Mouse (Mus musculus): ENCODE measurements around the gene Tmbim6. TPM values are rescaled to one million over a fixed set of nuclear protein-coding genes. Genes with fewer than 3 reads are reported as not detected.

Gene Tmbim6
- polyA plus RNA-seq, 1 experiment from 2014 or later = 225 TPM

GRCm38 (mm10) chr15:99415793-99416192 is 23.1 kb downstream of the Tmbim6 start:
- Histone ChIP-seq H3K27ac (replicated peaks; ENCODE audit: low read depth, low read length) (no peak overlapping the region), H3K27me3 (ENCODE audit: control insufficient read depth, insufficient read depth, low read length) (no peaks in the 10 kb centered on the region), H3K36me3 (replicated peaks; ENCODE audit: control insufficient read depth, insufficient read depth, low read depth, low read length) (no peaks in the 10 kb centered on the region), H3K4me3 (ENCODE audit: low read depth, low read length) (no peak overlapping the region), H3K9me3 (replicated peaks; ENCODE audit: control insufficient read depth, low read length) (no peaks in the 10 kb centered on the region), H3K4me2 (ENCODE audit: low read depth, low read length) (no peak overlapping the region), H3K9ac (replicated peaks; ENCODE audit: low read length) (no peak overlapping the region), H3K4me1 (ENCODE audit: control insufficient read depth, insufficient read depth, low read length) (0 out of 2 replicates have a peak, but pooled peaks cover 2% of the 10 kb centered on the region)
- ATAC-seq (replicated peaks; ENCODE audit: insufficient number of reproducible peaks, low FRiP score, low TSS enrichment, low read depth) = no peak
- 21% methylated on average over 2 of the region's 2 CpGs for WGBS
- peak; percentile 55 for DNase-seq (ENCODE audit: low spot score)

GRCm38 (mm10) chr15:99416348-99416882 is 23.7 kb downstream of the Tmbim6 start:
- ATAC-seq (replicated peaks; ENCODE audit: insufficient number of reproducible peaks, low FRiP score, low TSS enrichment, low read depth) (no peak), DNase-seq (ENCODE audit: low spot score) (peak; percentile 87)
- H3K9me3 ChIP-seq (replicated peaks; ENCODE audit: control insufficient read depth, low read length) = no peaks in the 10 kb centered on the region
- H3K27me3 ChIP-seq (ENCODE audit: control insufficient read depth, insufficient read depth, low read length) = no peaks in the 10 kb centered on the region
- H3K36me3 ChIP-seq (replicated peaks; ENCODE audit: control insufficient read depth, insufficient read depth, low read depth, low read length) = no peaks in the 10 kb centered on the region
- H3K9ac ChIP-seq (replicated peaks; ENCODE audit: low read length) = no peak overlapping the region
- 21% methylated on average over 13 of the region's 13 CpGs for WGBS
- H3K27ac ChIP-seq (replicated peaks; ENCODE audit: low read depth, low read length) = no peak overlapping the region
- H3K4me1 ChIP-seq (ENCODE audit: control insufficient read depth, insufficient read depth, low read length) = 0 out of 2 replicates have a peak, but pooled peaks cover 3% of the 10 kb centered on the region
- H3K4me3 ChIP-seq (ENCODE audit: low read depth, low read length) = no peak overlapping the region
- H3K4me2 ChIP-seq (ENCODE audit: low read depth, low read length) = no peak overlapping the region

GRCm38 (mm10) chr15:99416957-99417356 is 24.3 kb downstream of the Tmbim6 start:
- 0 out of 2 replicates have a peak, but pooled peaks cover 3% of the 10 kb centered on the region for H3K4me1 ChIP-seq (ENCODE audit: control insufficient read depth, insufficient read depth, low read length)
- H3K9ac ChIP-seq (replicated peaks; ENCODE audit: low read length) = no peak overlapping the region
- no peak overlapping the region for H3K4me3 ChIP-seq (ENCODE audit: low read depth, low read length)
- no peaks in the 10 kb centered on the region for H3K27me3 ChIP-seq (ENCODE audit: control insufficient read depth, insufficient read depth, low read length)
- ATAC-seq (replicated peaks; ENCODE audit: insufficient number of reproducible peaks, low FRiP score, low TSS enrichment, low read depth) = no peak
- no peaks in the 10 kb centered on the region for H3K36me3 ChIP-seq (replicated peaks; ENCODE audit: control insufficient read depth, insufficient read depth, low read depth, low read length)
- WGBS = 40% methylated on average over 4 of the region's 4 CpGs
- no peak overlapping the region for H3K27ac ChIP-seq (replicated peaks; ENCODE audit: low read depth, low read length)
- H3K4me2 ChIP-seq (ENCODE audit: low read depth, low read length) = no peak overlapping the region
- no peak for DNase-seq (ENCODE audit: low spot score)
- no peaks in the 10 kb centered on the region for H3K9me3 ChIP-seq (replicated peaks; ENCODE audit: control insufficient read depth, low read length)

- Histone ChIP-seq H3K4me3 (ENCODE audit: low read depth, low read length) (no peak overlapping the region), H3K27ac (replicated peaks; ENCODE audit: low read depth, low read length) (no peak overlapping the region), H3K4me2 (ENCODE audit: low read depth, low read length) (no peak overlapping the region), H3K9me3 (replicated peaks; ENCODE audit: control insufficient read depth, low read length) (no peaks in the 10 kb centered on the region), H3K4me1 (ENCODE audit: control insufficient read depth, insufficient read depth, low read length) (0 out of 2 replicates have a peak, but pooled peaks cover 3% of the 10 kb centered on the region), H3K27me3 (ENCODE audit: control insufficient read depth, insufficient read depth, low read length) (no peaks in the 10 kb centered on the region), H3K9ac (replicated peaks; ENCODE audit: low read length) (no peak overlapping the region), H3K36me3 (replicated peaks; ENCODE audit: control insufficient read depth, insufficient read depth, low read depth, low read length) (no peaks in the 10 kb centered on the region; the same call in none of the 2 replicates)
- DNase-seq (ENCODE audit: low spot score) = peak; percentile 24
- no peak for ATAC-seq (replicated peaks; ENCODE audit: insufficient number of reproducible peaks, low FRiP score, low TSS enrichment, low read depth)
- 44% methylated on average over 17 of the region's 17 CpGs for WGBS
These were observed 25.1 kb downstream of the Tmbim6 start for GRCm38 (mm10) chr15:99417692-99418271.

GRCm38 (mm10) chr15:99420101-99420500 is 27.4 kb downstream of the Tmbim6 start:
- DNase-seq (ENCODE audit: low spot score) (peak; percentile 25), ATAC-seq (replicated peaks; ENCODE audit: insufficient number of reproducible peaks, low FRiP score, low TSS enrichment, low read depth) (no peak)
- Histone ChIP-seq H3K9me3 (replicated peaks; ENCODE audit: control insufficient read depth, low read length) (no peaks in the 10 kb centered on the region), H3K4me3 (ENCODE audit: low read depth, low read length) (no peak overlapping the region), H3K27me3 (ENCODE audit: control insufficient read depth, insufficient read depth, low read length) (no peaks in the 10 kb centered on the region), H3K4me1 (ENCODE audit: control insufficient read depth, insufficient read depth, low read length) (0 out of 2 replicates have a peak, but pooled peaks cover 3% of the 10 kb centered on the region), H3K36me3 (replicated peaks; ENCODE audit: control insufficient read depth, insufficient read depth, low read depth, low read length) (peaks cover 2% of the 10 kb centered on the region), H3K4me2 (ENCODE audit: low read depth, low read length) (no peak overlapping the region), H3K27ac (replicated peaks; ENCODE audit: low read depth, low read length) (peak overlapping the region; percentile 82), H3K9ac (replicated peaks; ENCODE audit: low read length) (peak overlapping the region; percentile 25)
- 40% methylated on average over 4 of the region's 5 CpGs for WGBS

GRCm38 (mm10) chr15:99420521-99421014 is 27.9 kb downstream of the Tmbim6 start:
- peak overlapping the region; percentile 82 for H3K27ac ChIP-seq (replicated peaks; ENCODE audit: low read depth, low read length)
- H3K36me3 ChIP-seq (replicated peaks; ENCODE audit: control insufficient read depth, insufficient read depth, low read depth, low read length) = peaks cover 2% of the 10 kb centered on the region
- H3K9me3 ChIP-seq (replicated peaks; ENCODE audit: control insufficient read depth, low read length) = no peaks in the 10 kb centered on the region
- H3K4me3 ChIP-seq (ENCODE audit: low read depth, low read length) = no peak overlapping the region
- DNase-seq (ENCODE audit: low spot score) (peak; percentile 88), ATAC-seq (replicated peaks; ENCODE audit: insufficient number of reproducible peaks, low FRiP score, low TSS enrichment, low read depth) (peak; percentile 77)
- H3K4me2 ChIP-seq (ENCODE audit: low read depth, low read length) = no peak overlapping the region
- peak overlapping the region; percentile 25 for H3K9ac ChIP-seq (replicated peaks; ENCODE audit: low read length)
- 0 out of 2 replicates have a peak, but pooled peaks cover 3% of the 10 kb centered on the region for H3K4me1 ChIP-seq (ENCODE audit: control insufficient read depth, insufficient read depth, low read length)
- whole genome bisulfite sequencing = 7% methylated on average over 12 of the region's 12 CpGs
- no peaks in the 10 kb centered on the region for H3K27me3 ChIP-seq (ENCODE audit: control insufficient read depth, insufficient read depth, low read length)

- Histone ChIP-seq H3K4me3 (ENCODE audit: low read depth, low read length) (no peak overlapping the region), H3K4me1 (ENCODE audit: control insufficient read depth, insufficient read depth, low read length) (0 out of 2 replicates have a peak, but pooled peaks cover 3% of the 10 kb centered on the region), H3K4me2 (ENCODE audit: low read depth, low read length) (no peak overlapping the region), H3K27me3 (ENCODE audit: control insufficient read depth, insufficient read depth, low read length) (no peaks in the 10 kb centered on the region), H3K9ac (replicated peaks; ENCODE audit: low read length) (no peak overlapping the region), H3K27ac (replicated peaks; ENCODE audit: low read depth, low read length) (peak overlapping the region; percentile 82), H3K9me3 (replicated peaks; ENCODE audit: control insufficient read depth, low read length) (no peaks in the 10 kb centered on the region), H3K36me3 (replicated peaks; ENCODE audit: control insufficient read depth, insufficient read depth, low read depth, low read length) (peaks cover 2% of the 10 kb centered on the region)
- WGBS = 69% methylated on average over 9 of the region's 9 CpGs
- peak; percentile 57 for DNase-seq (ENCODE audit: low spot score)
- peak; percentile 8; the same call in 1 of the 2 replicates for ATAC-seq (replicated peaks; ENCODE audit: insufficient number of reproducible peaks, low FRiP score, low TSS enrichment, low read depth)
These were observed 28.5 kb downstream of the Tmbim6 start for GRCm38 (mm10) chr15:99421152-99421551.

- H3K27ac ChIP-seq (replicated peaks; ENCODE audit: low read depth, low read length) = no peak overlapping the region; the same call in 1 of the 2 replicates
- no peak overlapping the region for H3K4me2 ChIP-seq (ENCODE audit: low read depth, low read length)
- no peak overlapping the region for H3K9ac ChIP-seq (replicated peaks; ENCODE audit: low read length)
- H3K9me3 ChIP-seq (replicated peaks; ENCODE audit: control insufficient read depth, low read length) = no peaks in the 10 kb centered on the region
- H3K27me3 ChIP-seq (ENCODE audit: control insufficient read depth, insufficient read depth, low read length) = no peaks in the 10 kb centered on the region
- DNase-seq (ENCODE audit: low spot score) = no peak
- no peak overlapping the region for H3K4me3 ChIP-seq (ENCODE audit: low read depth, low read length)
- no peak for ATAC-seq (replicated peaks; ENCODE audit: insufficient number of reproducible peaks, low FRiP score, low TSS enrichment, low read depth)
- H3K4me1 ChIP-seq (ENCODE audit: control insufficient read depth, insufficient read depth, low read length) = 0 out of 2 replicates have a peak, but pooled peaks cover 3% of the 10 kb centered on the region
- H3K36me3 ChIP-seq (replicated peaks; ENCODE audit: control insufficient read depth, insufficient read depth, low read depth, low read length) = peaks cover 2% of the 10 kb centered on the region
- 88% methylated on average over 8 of the region's 8 CpGs for WGBS
These were observed 29.0 kb downstream of the Tmbim6 start for GRCm38 (mm10) chr15:99421676-99422075.

Data from embryonic facial prominence, embryonic 11.5 days (tissue).